Mouse (Mus musculus): ENCODE measurements around the gene C2cd2l. TPM values are rescaled to one million over a fixed set of nuclear protein-coding genes. Genes with fewer than 3 reads are reported as not detected.

The C2cd2l gene
- total and polyA plus RNA-seq, 3 experiments = 4.7 to 10.9 TPM; not detected in 1

GRCm38 (mm10) chr9:44343290-44343689, 23.2 kb upstream of the C2cd2l start (continued):
- TF ChIP-seq MAFK (IDR thresholded peaks at IDR 0.05; ENCODE audit: borderline replicate concordance, low read depth, low read length) = no peak
- no peak for TF ChIP-seq POLR2AphosphoS5 (IDR thresholded peaks at IDR 0.05; ENCODE audit: borderline replicate concordance, low read depth, low read length)

GRCm38 (mm10) chr9:44342605-44343004, 22.5 kb upstream of the C2cd2l start:
- Histone ChIP-seq H3K9ac (ENCODE audit: control insufficient read depth, low read depth, low read length, poor library complexity, severe bottlenecking) (peak overlapping the region; percentile 60), H3K36me3 (ENCODE audit: control insufficient read depth in 1 of 2, insufficient read depth in 2 of 2, low read length in 2 of 2) (peaks cover 0 to 27% of the 10 kb centered on the region in 2 experiments; a peak in 2 of 4 replicates), H3K27ac (ENCODE audit: control insufficient read depth, low read depth, low read length) (peak overlapping the region; percentile 95)

GRCm38 (mm10) chr9:44342173-44342572, 22.1 kb upstream of the C2cd2l start:
- H3K9ac ChIP-seq (ENCODE audit: control insufficient read depth, low read depth, low read length, poor library complexity, severe bottlenecking) = peak overlapping the region; percentile 63
- peaks cover 25% of the 10 kb centered on the region for H3K79me2 ChIP-seq (ENCODE audit: control insufficient read depth, insufficient read depth, low read length, poor library complexity)
- no peaks in the 10 kb centered on the region for H3K27me3 ChIP-seq (ENCODE audit: control insufficient read depth in 1 of 2, insufficient read depth in 2 of 2, low read length in 2 of 2)
- H3K9me3 ChIP-seq (replicated peaks; ENCODE audit: insufficient read depth, low read length) = no peaks in the 10 kb centered on the region
- peak overlapping the region; percentile 44 to 69 for H3K4me3 ChIP-seq (ENCODE audit: control insufficient read depth in 1 of 2, insufficient read depth in 1 of 2, low read depth in 2 of 2, low read length in 2 of 2)
- peaks cover 8 to 25% of the 10 kb centered on the region in 2 experiments for H3K4me1 ChIP-seq (ENCODE audit: control insufficient read depth in 1 of 2, insufficient read depth in 2 of 2, low read length in 2 of 2)
- peaks cover 0 to 27% of the 10 kb centered on the region in 2 experiments; a peak in 2 of 4 replicates for H3K36me3 ChIP-seq (ENCODE audit: control insufficient read depth in 1 of 2, insufficient read depth in 2 of 2, low read length in 2 of 2)
- peak overlapping the region; percentile 95 for H3K27ac ChIP-seq (ENCODE audit: control insufficient read depth, low read depth, low read length)
- peak; percentile 78 for DNase-seq (ENCODE audit: low read depth, low spot score)
- no peak for TF ChIP-seq CHD1 (IDR thresholded peaks at IDR 0.05; ENCODE audit: low read depth, low read length)
- TF ChIP-seq TAL1 (IDR thresholded peaks at IDR 0.05; ENCODE audit: low read length) = peak; percentile 94
- TF ChIP-seq UBTF (IDR thresholded peaks at IDR 0.05; ENCODE audit: borderline replicate concordance, insufficient read depth, low read depth, low read length) = no peak
- no peak for TF ChIP-seq SMC3 (IDR thresholded peaks at IDR 0.05; ENCODE audit: low read depth, low read length)
- TF ChIP-seq MAZ (IDR thresholded peaks at IDR 0.05; ENCODE audit: low read depth, low read length) = peak; percentile 49; the same call in 1 of the 2 replicates
- no peak for TF ChIP-seq MEF2A (IDR thresholded peaks at IDR 0.05; ENCODE audit: extremely low read depth, insufficient replicate concordance, low read depth, low read length, poor library complexity, severe bottlenecking)
- TF ChIP-seq RCOR1 (IDR thresholded peaks at IDR 0.05; ENCODE audit: low read depth, low read length) = no peak
- no peak for TF ChIP-seq ZKSCAN1 (IDR thresholded peaks at IDR 0.05; ENCODE audit: low read depth, low read length)
- TF ChIP-seq USF1 (IDR thresholded peaks at IDR 0.05; ENCODE audit: low read depth, low read length) = no peak
- TF ChIP-seq MXI1 (IDR thresholded peaks at IDR 0.05; ENCODE audit: low read depth, low read length) = no peak
- TF ChIP-seq ZNF384 (IDR thresholded peaks at IDR 0.05; ENCODE audit: low read depth, low read length) = no peak
- peak; percentile 45; the same call in 1 of the 2 replicates for TF ChIP-seq ETS1 (IDR thresholded peaks at IDR 0.05; ENCODE audit: low read depth, low read length)
- TF ChIP-seq TBP (IDR thresholded peaks at IDR 0.05; ENCODE audit: low read depth, low read length) = peak; percentile 37; the same call in 1 of the 2 replicates
- TF ChIP-seq ZMIZ1 (IDR thresholded peaks at IDR 0.05; ENCODE audit: low read depth, low read length) = no peak
- TF ChIP-seq SIN3A (IDR thresholded peaks at IDR 0.05; ENCODE audit: low read length) = peak; percentile 53
- TF ChIP-seq GATA1 (IDR thresholded peaks at IDR 0.05; ENCODE audit: low read depth, low read length) = peak; percentile 58
- TF ChIP-seq NRF1 (IDR thresholded peaks at IDR 0.05; ENCODE audit: insufficient read depth, low read depth, low read length, poor library complexity, severe bottlenecking) = no peak
- peak in 1 of 2 experiments; percentile 31; a peak in 1 of 4 replicates for TF ChIP-seq POLR2A (IDR thresholded peaks at IDR 0.05; ENCODE audit: control insufficient read depth in 1 of 2, insufficient read depth in 1 of 2, low read depth in 1 of 2, low read length in 2 of 2, poor library complexity in 1 of 2)
- TF ChIP-seq JUND (IDR thresholded peaks at IDR 0.05; ENCODE audit: low read depth, low read length) = no peak
- TF ChIP-seq HCFC1 (IDR thresholded peaks at IDR 0.05; ENCODE audit: low read depth, low read length) = peak; percentile 17; the same call in 1 of the 2 replicates
- no peak for TF ChIP-seq USF2 (IDR thresholded peaks at IDR 0.05; ENCODE audit: borderline replicate concordance in 1 of 2, insufficient read depth in 1 of 2, low read depth in 1 of 2, low read length in 2 of 2)
- TF ChIP-seq MAX (IDR thresholded peaks at IDR 0.05; ENCODE audit: low read length) = no peak
- TF ChIP-seq CHD2 (IDR thresholded peaks at IDR 0.05; ENCODE audit: low read length) = no peak
- no peak for TF ChIP-seq MYC (IDR thresholded peaks at IDR 0.05; ENCODE audit: low read depth, low read length)

More at GRCm38 (mm10) chr9:44342605-44343004, 22.5 kb upstream of the C2cd2l start:
- Histone ChIP-seq H3K27me3 (ENCODE audit: control insufficient read depth in 1 of 2, insufficient read depth in 2 of 2, low read length in 2 of 2) (no peaks in the 10 kb centered on the region), H3K9me3 (replicated peaks; ENCODE audit: insufficient read depth, low read length) (no peaks in the 10 kb centered on the region), H3K4me1 (ENCODE audit: control insufficient read depth in 1 of 2, insufficient read depth in 2 of 2, low read length in 2 of 2) (peaks cover 8 to 25% of the 10 kb centered on the region in 2 experiments), H3K4me3 (ENCODE audit: control insufficient read depth in 1 of 2, insufficient read depth in 1 of 2, low read depth in 2 of 2, low read length in 2 of 2) (peak overlapping the region; percentile 44 to 69), H3K79me2 (ENCODE audit: control insufficient read depth, insufficient read depth, low read length, poor library complexity) (peaks cover 25% of the 10 kb centered on the region)
- no peak for TF ChIP-seq POLR2AphosphoS5 (IDR thresholded peaks at IDR 0.05; ENCODE audit: borderline replicate concordance, low read depth, low read length)
- TF ChIP-seq POLR2AphosphoS2 (IDR thresholded peaks at IDR 0.05; ENCODE audit: low read length) = no peak
- no peak for TF ChIP-seq KAT2A (conservative IDR thresholded peaks at IDR 0.05; ENCODE audit: low read depth, low read length)
- TF ChIP-seq MAFK (IDR thresholded peaks at IDR 0.05; ENCODE audit: borderline replicate concordance, low read depth, low read length) = no peak
- TF ChIP-seq MYB (IDR thresholded peaks at IDR 0.05; ENCODE audit: low read depth, low read length) = peak; percentile 12; the same call in 1 of the 2 replicates
- peak; percentile 10; the same call in 1 of the 2 replicates for TF ChIP-seq NELFE (IDR thresholded peaks at IDR 0.05; ENCODE audit: low read depth, low read length)
- peak; percentile 40; the same call in 1 of the 2 replicates for TF ChIP-seq MAX (IDR thresholded peaks at IDR 0.05; ENCODE audit: low read length)
- no peak for TF ChIP-seq RAD21 (IDR thresholded peaks at IDR 0.05; ENCODE audit: low read depth, low read length)
- DNase-seq (ENCODE audit: low read depth, low spot score) = no peak

Data from MEL (cell line).